Mouse (Mus musculus): ENCODE measurements at regions not wholly inside any gene's neighbourhood (a gene's known extent, or its start where the extent isn't known, plus 50 kb on each side); places are given as distances from the start of the nearest gene placed in this dataset.

DNA sequence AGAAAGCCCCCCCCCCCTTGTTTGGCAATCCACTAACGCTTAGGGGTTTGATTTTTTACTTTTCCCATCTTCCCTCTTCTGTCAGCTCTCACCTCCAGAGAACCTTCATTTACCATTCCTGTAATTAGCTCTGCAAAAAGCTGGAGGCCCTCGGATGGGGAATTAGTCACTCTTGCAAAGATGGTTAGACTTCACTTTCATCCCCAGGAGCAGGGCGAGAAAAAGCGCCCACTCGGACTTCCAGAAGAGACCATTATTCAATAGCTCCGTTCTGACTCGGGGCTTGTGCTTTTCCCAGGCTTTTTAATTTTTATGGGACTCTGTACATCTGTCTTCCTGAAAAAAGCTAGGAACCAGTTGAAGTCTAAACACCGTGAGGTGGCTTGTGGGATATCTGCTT, 73.7 kb upstream of the Map4k3 start:
- H3K36me3 ChIP-seq (ENCODE audit: control insufficient read depth, insufficient read depth, low read length) = no peaks in the 10 kb centered on the region
- no peaks in the 10 kb centered on the region for H3K4me1 ChIP-seq (ENCODE audit: control insufficient read depth, insufficient read depth, low read length)
- 57% methylated on average over 8 of the region's 8 CpGs for WGBS
- no peak for ATAC-seq (ENCODE audit: low read depth)
- H3K9ac ChIP-seq (replicated peaks; ENCODE audit: low read depth, low read length) = no peak overlapping the region
- H3K4me2 ChIP-seq (ENCODE audit: low read depth, low read length) = no peak overlapping the region
- H3K27me3 ChIP-seq (ENCODE audit: control insufficient read depth, insufficient read depth, low read length) = no peaks in the 10 kb centered on the region
- H3K4me3 ChIP-seq (ENCODE audit: low read depth, low read length) = no peak overlapping the region
- H3K27ac ChIP-seq (ENCODE audit: low read depth, low read length) = no peak overlapping the region
- H3K9me3 ChIP-seq (ENCODE audit: control insufficient read depth, low read length) = no peaks in the 10 kb centered on the region

DNA sequence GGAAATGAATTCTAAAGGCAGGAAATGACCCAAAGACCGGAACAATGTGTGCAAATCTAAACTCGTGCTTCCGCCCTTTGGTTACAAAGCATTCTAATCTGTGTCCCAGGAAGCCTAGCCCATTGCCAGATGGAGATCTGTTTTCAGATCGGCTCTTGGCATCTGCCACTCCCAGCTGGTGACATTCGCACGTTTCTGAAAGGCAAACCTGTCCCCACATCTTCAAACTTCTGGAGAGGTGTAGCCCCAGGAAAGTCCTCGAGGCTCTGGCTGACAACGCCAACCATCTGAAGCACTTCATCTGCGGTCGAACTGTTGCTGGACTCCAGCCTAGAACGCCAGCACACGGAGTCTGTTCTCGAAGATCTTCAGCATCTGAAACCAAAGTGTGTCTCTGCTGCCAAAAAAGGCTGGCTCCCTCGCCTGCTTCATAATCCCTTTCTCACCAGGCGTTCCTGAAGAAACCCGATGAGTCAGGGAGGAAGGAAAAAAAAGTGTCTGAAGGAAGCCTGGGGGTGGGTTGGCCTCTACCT, 73.2 kb upstream of the Map4k3 start:
- no peak overlapping the region for H3K9ac ChIP-seq (replicated peaks; ENCODE audit: low read depth, low read length)
- H3K4me2 ChIP-seq (ENCODE audit: low read depth, low read length) = no peak overlapping the region
- H3K4me1 ChIP-seq (ENCODE audit: control insufficient read depth, insufficient read depth, low read length) = no peaks in the 10 kb centered on the region

DNA sequence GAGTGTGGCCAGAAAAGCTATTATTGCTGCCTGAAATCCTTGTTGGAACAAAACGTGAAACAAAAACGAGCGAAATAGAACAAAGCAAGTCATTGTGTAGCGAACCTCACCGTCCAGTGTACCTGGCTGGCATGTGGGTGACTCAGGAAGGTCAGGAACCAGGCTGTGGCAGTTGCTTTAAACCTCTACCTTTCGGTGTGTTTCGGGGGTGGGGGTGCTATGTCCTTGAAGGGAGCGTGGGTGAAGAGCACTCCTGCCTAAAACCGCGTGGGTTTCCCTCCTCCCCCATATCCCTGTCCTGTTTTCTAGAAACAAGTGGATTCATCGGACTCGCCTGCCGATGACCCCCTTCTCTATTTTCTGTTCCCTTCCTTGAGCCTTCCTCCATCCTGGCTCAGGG, 72.6 kb upstream of the Map4k3 start:
- H3K4me2 ChIP-seq (ENCODE audit: low read depth, low read length) = no peak overlapping the region
- no peaks in the 10 kb centered on the region for H3K27me3 ChIP-seq (ENCODE audit: control insufficient read depth, insufficient read depth, low read length)
- H3K4me3 ChIP-seq (ENCODE audit: low read depth, low read length) = no peak overlapping the region
- no peak overlapping the region for H3K9ac ChIP-seq (replicated peaks; ENCODE audit: low read depth, low read length)
- no peaks in the 10 kb centered on the region for H3K9me3 ChIP-seq (ENCODE audit: control insufficient read depth, low read length)
- 86% methylated on average over 13 of the region's 13 CpGs for WGBS
- no peak for ATAC-seq (ENCODE audit: low read depth)
- no peaks in the 10 kb centered on the region for H3K4me1 ChIP-seq (ENCODE audit: control insufficient read depth, insufficient read depth, low read length)
- no peak overlapping the region for H3K27ac ChIP-seq (ENCODE audit: low read depth, low read length)
- no peaks in the 10 kb centered on the region for H3K36me3 ChIP-seq (ENCODE audit: control insufficient read depth, insufficient read depth, low read length)

More for the DNA sequence above, 73.2 kb upstream of the Map4k3 start:
- no peak overlapping the region for H3K4me3 ChIP-seq (ENCODE audit: low read depth, low read length)
- ATAC-seq (ENCODE audit: low read depth) = no peak
- no peaks in the 10 kb centered on the region for H3K36me3 ChIP-seq (ENCODE audit: control insufficient read depth, insufficient read depth, low read length)
- no peaks in the 10 kb centered on the region for H3K9me3 ChIP-seq (ENCODE audit: control insufficient read depth, low read length)
- H3K27me3 ChIP-seq (ENCODE audit: control insufficient read depth, insufficient read depth, low read length) = no peaks in the 10 kb centered on the region
- no peak overlapping the region for H3K27ac ChIP-seq (ENCODE audit: low read depth, low read length)
- 52% methylated on average over 16 of the region's 16 CpGs for WGBS

DNA sequence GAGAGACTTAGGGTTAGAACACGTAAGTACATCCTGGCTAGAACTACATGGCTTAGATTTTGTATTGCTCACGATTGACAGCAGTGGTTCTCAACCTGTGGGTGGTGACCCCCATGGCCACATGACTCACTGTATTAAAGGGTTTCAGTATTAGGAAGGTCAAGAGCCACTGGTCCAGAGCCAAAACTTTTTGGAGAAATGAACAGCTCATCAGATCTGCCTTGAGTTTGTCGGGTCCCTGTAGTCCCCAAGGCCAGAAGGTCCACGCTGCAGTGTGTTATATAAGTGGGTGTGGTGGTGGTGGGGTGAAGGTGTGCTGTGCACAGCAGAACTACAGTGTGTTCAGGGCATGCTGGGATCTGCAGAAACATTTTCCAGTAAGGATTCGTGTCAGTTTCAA, 72.2 kb upstream of the Map4k3 start:
- no peaks in the 10 kb centered on the region for H3K9me3 ChIP-seq (ENCODE audit: control insufficient read depth, low read length)
- H3K36me3 ChIP-seq (ENCODE audit: control insufficient read depth, insufficient read depth, low read length) = no peaks in the 10 kb centered on the region
- no peaks in the 10 kb centered on the region for H3K27me3 ChIP-seq (ENCODE audit: control insufficient read depth, insufficient read depth, low read length)
- no peak overlapping the region for H3K4me3 ChIP-seq (ENCODE audit: low read depth, low read length)
- no peak overlapping the region for H3K9ac ChIP-seq (replicated peaks; ENCODE audit: low read depth, low read length)
- WGBS = 87% methylated on average over 5 of the region's 5 CpGs
- no peak for ATAC-seq (ENCODE audit: low read depth)
- no peak overlapping the region for H3K4me2 ChIP-seq (ENCODE audit: low read depth, low read length)
- no peaks in the 10 kb centered on the region for H3K4me1 ChIP-seq (ENCODE audit: control insufficient read depth, insufficient read depth, low read length)
- H3K27ac ChIP-seq (ENCODE audit: low read depth, low read length) = no peak overlapping the region

DNA sequence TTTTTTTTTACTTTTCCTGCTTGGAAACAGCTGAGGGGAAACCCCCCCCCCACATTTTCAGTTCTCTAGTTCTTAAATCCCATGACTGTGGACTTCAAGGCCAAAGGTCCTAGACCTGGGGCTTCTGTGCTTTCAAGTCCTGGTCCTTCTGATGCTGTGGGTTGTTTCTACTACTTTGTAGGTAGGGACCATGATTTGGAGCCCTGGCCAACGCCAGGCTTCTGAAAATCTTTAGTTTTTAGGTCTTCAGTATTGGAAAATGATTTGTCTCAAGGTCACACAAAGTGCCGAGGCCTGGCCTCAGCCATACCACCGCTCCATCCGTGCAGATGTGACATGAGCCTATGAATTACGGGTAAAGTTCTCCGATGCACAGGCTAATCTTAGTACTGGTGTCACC, 70.8 kb upstream of the Map4k3 start:
- H3K27ac ChIP-seq (ENCODE audit: low read depth, low read length) = no peak overlapping the region

DNA sequence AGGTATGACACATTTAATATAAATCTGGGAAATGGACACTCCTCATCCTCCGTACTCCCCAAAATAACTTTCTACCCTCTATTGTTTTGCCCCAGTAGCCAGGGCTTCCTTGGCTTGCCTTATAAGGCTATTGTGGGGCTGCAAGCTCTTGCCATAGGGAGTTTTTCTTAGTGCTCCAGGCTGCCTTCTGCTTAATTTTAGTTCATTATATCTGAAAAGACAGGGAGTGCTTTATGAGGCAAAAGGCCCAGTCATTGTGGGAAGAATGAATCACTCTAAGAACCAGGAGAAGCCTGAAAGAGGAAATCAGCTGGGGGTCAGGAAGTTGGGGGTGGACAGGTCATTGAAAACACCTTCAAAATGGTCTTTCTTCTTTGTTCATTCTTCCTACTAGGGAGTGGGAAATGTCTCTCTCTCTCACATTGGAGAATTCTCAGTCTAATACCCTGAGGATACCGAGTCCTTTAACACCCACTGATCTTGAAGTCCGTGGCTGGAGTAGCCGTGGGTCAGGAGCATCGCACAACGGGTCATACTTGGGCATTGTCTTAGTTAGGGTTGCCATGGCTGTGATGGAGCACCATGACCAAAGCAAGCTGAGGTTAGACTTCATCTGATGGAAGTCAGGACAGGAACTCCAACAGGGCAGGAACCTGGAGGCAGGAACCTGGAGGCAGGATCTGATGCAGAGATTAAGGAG, 70.1 kb upstream of the Map4k3 start:
- H3K4me3 ChIP-seq (ENCODE audit: low read depth, low read length) = no peak overlapping the region
- no peak overlapping the region for H3K27ac ChIP-seq (ENCODE audit: low read depth, low read length)
- no peaks in the 10 kb centered on the region for H3K4me1 ChIP-seq (ENCODE audit: control insufficient read depth, insufficient read depth, low read length)
- H3K4me2 ChIP-seq (ENCODE audit: low read depth, low read length) = no peak overlapping the region
- no peaks in the 10 kb centered on the region for H3K9me3 ChIP-seq (ENCODE audit: control insufficient read depth, low read length)
- ATAC-seq (ENCODE audit: low read depth) = no peak
- no peaks in the 10 kb centered on the region for H3K36me3 ChIP-seq (ENCODE audit: control insufficient read depth, insufficient read depth, low read length)
- WGBS = 81% methylated on average over 6 of the region's 6 CpGs
- H3K27me3 ChIP-seq (ENCODE audit: control insufficient read depth, insufficient read depth, low read length) = no peaks in the 10 kb centered on the region
- no peak overlapping the region for H3K9ac ChIP-seq (replicated peaks; ENCODE audit: low read depth, low read length)

More for the DNA sequence above, 70.8 kb upstream of the Map4k3 start:
- no peak for ATAC-seq (ENCODE audit: low read depth)
- H3K4me1 ChIP-seq (ENCODE audit: control insufficient read depth, insufficient read depth, low read length) = no peaks in the 10 kb centered on the region
- no peaks in the 10 kb centered on the region for H3K27me3 ChIP-seq (ENCODE audit: control insufficient read depth, insufficient read depth, low read length)
- no peak overlapping the region for H3K4me3 ChIP-seq (ENCODE audit: low read depth, low read length)
- no peak overlapping the region for H3K9ac ChIP-seq (replicated peaks; ENCODE audit: low read depth, low read length)
- WGBS = 90% methylated on average over 6 of the region's 6 CpGs
- H3K9me3 ChIP-seq (ENCODE audit: control insufficient read depth, low read length) = no peaks in the 10 kb centered on the region
- H3K4me2 ChIP-seq (ENCODE audit: low read depth, low read length) = no peak overlapping the region
- no peaks in the 10 kb centered on the region for H3K36me3 ChIP-seq (ENCODE audit: control insufficient read depth, insufficient read depth, low read length)

DNA sequence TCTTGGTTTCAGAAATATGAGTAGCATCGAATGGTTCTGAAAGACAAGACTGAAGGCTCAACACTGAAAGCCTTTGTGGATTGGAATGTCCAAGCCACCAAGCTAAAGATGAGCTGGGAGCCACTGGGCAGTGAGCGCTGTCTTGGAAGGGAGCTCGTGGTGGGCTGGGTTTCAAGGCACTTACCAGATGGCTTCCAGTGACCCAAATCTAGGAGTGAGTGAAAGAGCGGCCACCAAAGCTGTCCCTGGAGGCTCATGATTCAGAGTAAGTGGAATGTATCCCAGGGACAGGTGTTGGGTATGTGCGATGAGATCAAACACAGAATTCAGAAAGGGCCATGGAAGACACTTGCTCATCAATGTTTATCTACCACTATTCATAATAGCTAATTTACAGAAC, 68.5 kb upstream of the Map4k3 start:
- Histone ChIP-seq H3K27me3 (ENCODE audit: control insufficient read depth, insufficient read depth, low read length) (no peaks in the 10 kb centered on the region), H3K4me1 (ENCODE audit: control insufficient read depth, insufficient read depth, low read length) (no peaks in the 10 kb centered on the region), H3K27ac (ENCODE audit: low read depth, low read length) (no peak overlapping the region), H3K36me3 (ENCODE audit: control insufficient read depth, insufficient read depth, low read length) (no peaks in the 10 kb centered on the region), H3K9ac (replicated peaks; ENCODE audit: low read depth, low read length) (no peak overlapping the region), H3K4me3 (ENCODE audit: low read depth, low read length) (no peak overlapping the region), H3K4me2 (ENCODE audit: low read depth, low read length) (no peak overlapping the region), H3K9me3 (ENCODE audit: control insufficient read depth, low read length) (no peaks in the 10 kb centered on the region)
- WGBS = 78% methylated on average over 5 of the region's 5 CpGs
- ATAC-seq (ENCODE audit: low read depth) = no peak

DNA sequence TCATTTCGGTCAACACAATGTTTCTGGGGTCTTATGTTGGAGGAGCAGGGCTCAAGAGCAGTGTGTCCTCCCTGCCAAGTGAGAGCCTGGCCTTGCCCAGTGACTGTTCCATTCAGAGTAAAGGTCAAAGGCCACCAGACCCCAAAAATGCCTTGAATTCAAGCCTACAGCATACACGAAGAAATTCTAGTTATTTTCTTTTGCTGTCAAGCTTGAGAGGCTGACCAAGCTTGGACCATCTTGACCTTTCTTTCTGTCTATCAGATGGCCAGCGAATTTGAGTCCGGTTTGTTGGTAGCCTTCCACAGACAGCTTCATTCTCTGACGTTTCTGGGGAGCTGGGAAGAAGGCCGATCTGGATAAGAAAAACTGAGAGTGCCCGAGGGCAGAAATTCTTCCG, 68.1 kb upstream of the Map4k3 start:
- Histone ChIP-seq H3K4me3 (ENCODE audit: low read depth, low read length) (no peak overlapping the region), H3K36me3 (ENCODE audit: control insufficient read depth, insufficient read depth, low read length) (no peaks in the 10 kb centered on the region), H3K9ac (replicated peaks; ENCODE audit: low read depth, low read length) (no peak overlapping the region), H3K9me3 (ENCODE audit: control insufficient read depth, low read length) (no peaks in the 10 kb centered on the region), H3K27ac (ENCODE audit: low read depth, low read length) (no peak overlapping the region), H3K4me2 (ENCODE audit: low read depth, low read length) (no peak overlapping the region), H3K27me3 (ENCODE audit: control insufficient read depth, insufficient read depth, low read length) (no peaks in the 10 kb centered on the region), H3K4me1 (ENCODE audit: control insufficient read depth, insufficient read depth, low read length) (no peaks in the 10 kb centered on the region)
- WGBS = 87% methylated on average over 8 of the region's 8 CpGs
- no peak for ATAC-seq (ENCODE audit: low read depth)

DNA sequence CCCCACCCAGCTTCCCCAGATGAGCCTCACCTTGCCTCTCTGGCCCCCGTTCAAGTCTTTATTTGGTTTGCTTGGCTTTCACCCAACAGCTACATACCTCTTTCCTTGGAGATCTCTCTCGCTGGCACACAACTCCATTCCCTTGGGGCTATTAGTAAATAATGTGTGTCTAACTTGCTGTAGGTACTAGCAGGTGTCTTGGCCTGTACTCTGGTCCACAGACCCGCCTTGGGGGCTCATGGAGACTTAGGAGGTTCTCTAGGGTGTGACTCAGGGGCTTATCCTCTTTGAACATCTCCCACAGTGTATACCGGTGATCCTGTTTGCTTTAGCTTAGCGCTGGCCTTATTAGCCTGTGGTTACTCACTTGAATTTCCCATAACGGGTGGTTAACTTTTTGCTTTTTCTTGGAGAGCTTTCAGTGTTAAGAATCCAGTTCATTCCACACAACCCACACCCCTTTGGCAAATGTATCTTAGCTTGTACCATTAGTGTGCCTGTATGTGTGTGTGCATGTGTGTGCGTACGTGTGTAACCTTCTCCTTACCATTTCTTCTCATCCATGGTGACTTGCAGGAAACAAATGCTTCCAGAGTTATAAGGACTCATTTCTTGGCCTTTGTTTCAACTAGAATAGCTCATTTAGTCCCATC, 67.3 kb upstream of the Map4k3 start:
- no peak for ATAC-seq (ENCODE audit: low read depth)
- Histone ChIP-seq H3K9me3 (ENCODE audit: control insufficient read depth, low read length) (no peaks in the 10 kb centered on the region), H3K4me1 (ENCODE audit: control insufficient read depth, insufficient read depth, low read length) (no peaks in the 10 kb centered on the region), H3K9ac (replicated peaks; ENCODE audit: low read depth, low read length) (no peak overlapping the region), H3K27ac (ENCODE audit: low read depth, low read length) (no peak overlapping the region), H3K4me3 (ENCODE audit: low read depth, low read length) (no peak overlapping the region), H3K36me3 (ENCODE audit: control insufficient read depth, insufficient read depth, low read length) (no peaks in the 10 kb centered on the region), H3K27me3 (ENCODE audit: control insufficient read depth, insufficient read depth, low read length) (no peaks in the 10 kb centered on the region), H3K4me2 (ENCODE audit: low read depth, low read length) (no peak overlapping the region)
- WGBS = 78% methylated on average over 8 of the region's 8 CpGs

Measured in neural tube, embryonic 14.5 days (tissue).